In the genomic region with DNA sequence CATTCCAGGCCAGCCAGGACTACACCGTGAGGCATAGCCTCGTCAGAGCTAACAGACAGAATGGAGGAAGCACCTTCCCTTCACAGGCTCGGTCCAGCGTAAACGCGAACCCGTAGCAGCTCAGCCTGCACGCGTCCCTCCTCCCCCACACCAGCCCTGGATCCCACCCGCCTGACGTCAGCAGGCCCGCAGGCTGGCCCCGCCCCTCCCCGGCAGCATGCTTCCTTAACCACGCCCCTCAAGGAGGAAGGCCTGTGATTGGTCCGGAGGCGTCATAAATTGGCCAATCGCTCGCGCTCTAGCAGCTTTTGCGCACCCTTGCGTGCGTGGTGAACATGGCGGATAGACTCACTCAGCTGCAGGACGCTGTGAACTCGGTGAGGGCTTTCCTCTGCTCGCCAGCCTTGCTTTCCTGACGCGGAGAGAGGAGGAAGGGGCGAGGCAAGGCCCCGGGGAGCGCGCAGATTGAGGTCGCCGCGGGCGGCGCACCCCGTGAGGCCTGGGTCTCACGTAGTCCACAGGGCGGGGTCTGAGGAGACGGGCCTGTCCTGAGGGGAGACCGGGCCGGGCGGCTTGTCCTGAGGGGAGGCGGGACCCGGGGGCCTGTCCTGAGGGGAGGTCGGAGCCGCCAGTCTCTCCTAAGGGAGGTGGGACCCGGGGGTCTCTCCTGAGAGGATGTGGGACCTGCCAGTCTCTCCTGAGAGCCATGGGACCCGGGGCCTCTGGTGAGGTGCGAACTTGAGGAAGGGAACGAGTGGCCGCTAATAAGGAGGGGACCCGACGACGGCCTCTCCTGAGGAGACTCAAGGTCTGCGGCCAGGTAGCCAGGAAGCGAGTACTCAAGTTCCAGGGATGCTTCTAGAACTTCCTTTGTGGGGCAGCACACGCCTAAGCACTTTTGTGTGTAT, we compare ENCODE assay signal across 8 mouse cellular contexts. TPM values are rescaled to one million over a fixed set of nuclear protein-coding genes. Genes with fewer than 3 reads are reported as not detected.
DNase-seq lines count a peak whose midpoint lies in the region; ATAC-seq lines count a peak whose summit lies in the region.

Med21 (plus strand) TSS at position 272 of the 908 bp plus-strand sequence.
Tm7sf3 (minus strand) TSS at position 549 of the 908 bp plus-strand sequence.

- no peaks in the 10 kb centered on the region for H3K9me3 ChIP-seq in hindbrain, embryonic 11.5 days (ENCODE audit: control insufficient read depth, low read length)

- peak within 1 kb of the TSS; percentile 72 for H3K4me2 ChIP-seq in hindbrain, embryonic 11.5 days (replicated peaks; ENCODE audit: low read depth, low read length)

- H3K9ac ChIP-seq in hindbrain, embryonic 11.5 days (ENCODE audit: low read depth, low read length) = peak within 1 kb of the TSS; percentile 82

- H3K4me3 ChIP-seq in hindbrain, embryonic 11.5 days (ENCODE audit: low read depth, low read length) = peak within 1 kb of the TSS; percentile 76

- H3K4me1 ChIP-seq in hindbrain, embryonic 11.5 days (replicated peaks; ENCODE audit: control insufficient read depth, insufficient read depth, low read length) = peaks cover 4% of the 10 kb centered on the region; the same call in 1 of the 2 replicates

- ATAC-seq in hindbrain, embryonic 11.5 days (ENCODE audit: low FRiP score) = peak; percentile 98

- H3K27ac ChIP-seq in hindbrain, embryonic 11.5 days (ENCODE audit: low read depth, low read length) = peak within 1 kb of the TSS; percentile 61

- no peaks in the 10 kb centered on the region for H3K27me3 ChIP-seq in hindbrain, embryonic 11.5 days (ENCODE audit: control insufficient read depth, insufficient read depth, low read length)

- 1% methylated on average over 59 of the region's 60 CpGs for WGBS in hindbrain, embryonic 11.5 days

- DNase-seq in Muller cell, postnatal 12 days (ENCODE audit: inconsistent ontology term) = peak; percentile 98
- DNase-seq in cerebellum, adult 9-11 months = peak; percentile 98
- DNase-seq in frontal cortex, adult 2 months (ENCODE audit: extremely low spot score in 1 of 2, low spot score in 1 of 2) = peak; percentile 96 to 99
- peak; percentile 98 for DNase-seq in hindbrain, embryonic 11.5 days (ENCODE audit: low spot score)
- DNase-seq in layer of hippocampus, postnatal 10 days (ENCODE audit: low spot score in 2 of 2) = peak; percentile 98
- DNase-seq in lung, postnatal 10 days = peak; percentile 99
- peak; percentile 98 for DNase-seq in ovary, postnatal 36 days (ENCODE audit: low spot score)
- peak; percentile 99 for DNase-seq in thymus, postnatal 25 days

- no peaks in the 10 kb centered on the region for H3K36me3 ChIP-seq in hindbrain, embryonic 11.5 days (ENCODE audit: control insufficient read depth, insufficient read depth, low read length)

RNA-seq across cellular contexts. Expression of gene Med21, which starts in this region (rescaled TPM):
- polyA plus RNA-seq in frontal cortex, adult 2 months (2012; rRNA removed) = 65.5 and 68.3 TPM in 2 replicates
- polyA plus RNA-seq in hindbrain, embryonic 11.5 days (2014; fragmentation: Nextera tagmentation; extraction: Ambion mirVana) = 125 and 132 TPM in 2 replicates
- total RNA-seq in layer of hippocampus, postnatal 10 days (2021) = 10 to 100 TPM; 41.1 to 46.1 TPM

RNA-seq across cellular contexts. Expression of gene Tm7sf3, which starts in this region (rescaled TPM):
- 27.6 and 29.3 TPM in 2 replicates for polyA plus RNA-seq in frontal cortex, adult 2 months (2012; rRNA removed)
- polyA plus RNA-seq in hindbrain, embryonic 11.5 days (2014; fragmentation: Nextera tagmentation; extraction: Ambion mirVana) = 25.8 and 27.8 TPM in 2 replicates
- total RNA-seq in layer of hippocampus, postnatal 10 days (2021) = 10 to 100 TPM; 38.8 to 42.2 TPM

Comparison
In these comparisons a context has a peak if more than half of its experiments do, and no peak if none do; other contexts are left out.
1. Peak in every context shown above with its lines: DNase-seq, ATAC-seq, H3K4me3 ChIP-seq and H3K27ac ChIP-seq.